Mouse (Mus musculus) neural tube, embryonic 13.5 days (tissue): ENCODE measurements around the gene Dlg2. TPM values are rescaled to one million over a fixed set of nuclear protein-coding genes. Genes with fewer than 3 reads are reported as not detected.

ENCODE experiments used
- ATAC-seq: fragments of 200-750 bp; cut with Nextera tagmentation; 2 replicates; pipeline ENCODE4 v1.8.0; 2017; ENCODE audit warnings: low read depth, mild to moderate bottlenecking, moderate TSS enrichment, moderate library complexity
- H3K27ac ChIP-seq: fragments of 300-500 bp; sonication (generic); replicated peaks from 2 replicates; pipeline ENCODE4 v1.5.1; 2015; ENCODE audit warnings: moderate library complexity, mild to moderate bottlenecking, inconsistent platforms
- H3K27me3 ChIP-seq: fragments of 300-500 bp; sonication (generic); 2 replicates; pipeline ENCODE4 v1.6.1; 2015; ENCODE audit warnings: mild to moderate bottlenecking, inconsistent platforms
- H3K36me3 ChIP-seq: fragments of 300-500 bp; sonication (generic); 2 replicates; pipeline ENCODE4 v1.6.1; 2015; ENCODE audit warnings: mild to moderate bottlenecking, inconsistent platforms
- H3K4me1 ChIP-seq: fragments of 300-500 bp; sonication (generic); replicated peaks from 2 replicates; pipeline ENCODE4 v1.6.1; 2015; ENCODE audit warnings: inconsistent platforms
- H3K4me2 ChIP-seq: fragments of 300-500 bp; sonication (generic); 2 replicates; pipeline ENCODE4 v1.6.1; 2015; ENCODE audit warnings: inconsistent platforms, mild to moderate bottlenecking, moderate library complexity
- H3K4me3 ChIP-seq: fragments of 300-500 bp; sonication (generic); 2 replicates; pipeline ENCODE4 v1.5.1; 2015; ENCODE audit warnings: mild to moderate bottlenecking, inconsistent platforms
- H3K9ac ChIP-seq: fragments of 300-500 bp; sonication (generic); 2 replicates; pipeline ENCODE4 v1.6.1; 2015; ENCODE audit warnings: moderate library complexity, mild to moderate bottlenecking, inconsistent platforms
- H3K9me3 ChIP-seq: fragments of 300-500 bp; sonication (generic); 2 replicates; pipeline ENCODE4 v1.6.1; 2016; ENCODE audit warnings: inconsistent platforms
- WGBS: fragments of 180-500 bp; shearing (Covaris S2); methylation state at CpG from one replicate; pipeline ENCODE4 v1.1.7; 2015; 5-methylcytosine and 5-hydroxymethylcytosine counted together
- polyA plus RNA-seq: library from polyadenylated mRNA; unstranded; fragments of >200 nt; fragmentation: Nextera tagmentation; extraction: Ambion mirVana; gene quantifications from 2 replicates; pipeline ENCODE4 v1.2.1, GENCODE M21; 2015

Gene Dlg2
- polyA plus RNA-seq, 1 experiment from 2014 or later, result 13.9 TPM

- Histone ChIP-seq H3K36me3 (no peaks in the 10 kb centered on the region), H3K4me3 (no peak overlapping the region), H3K27me3 (no peaks in the 10 kb centered on the region), H3K9me3 (no peaks in the 10 kb centered on the region), H3K27ac (no peak overlapping the region), H3K9ac (no peak overlapping the region), H3K4me2 (no peak overlapping the region), H3K4me1 (0 out of 2 replicates have a peak, but pooled peaks cover 7% of the 10 kb centered on the region)
- ATAC-seq, result no peak
- 87% methylated on average over 3 of the region's 3 CpGs for WGBS
Observed at GRCm38 (mm10) chr7:91785871-91786270, 1309.4 kb downstream of the Dlg2 start.

- Histone ChIP-seq H3K9ac (no peak overlapping the region), H3K36me3 (no peaks in the 10 kb centered on the region), H3K27me3 (no peaks in the 10 kb centered on the region), H3K4me2 (no peak overlapping the region), H3K9me3 (no peaks in the 10 kb centered on the region), H3K4me3 (no peak overlapping the region), H3K4me1 (no peaks in the 10 kb centered on the region), H3K27ac (no peak overlapping the region)
- no peak for ATAC-seq
- WGBS, result 77% methylated on average over 4 of the region's 4 CpGs
Observed at GRCm38 (mm10) chr7:91790949-91791564, 1314.6 kb downstream of the Dlg2 start.

- no peak for ATAC-seq
- Histone ChIP-seq H3K9me3 (no peaks in the 10 kb centered on the region), H3K4me3 (no peak overlapping the region), H3K36me3 (no peaks in the 10 kb centered on the region), H3K4me1 (no peaks in the 10 kb centered on the region), H3K4me2 (no peak overlapping the region), H3K27ac (no peak overlapping the region), H3K9ac (no peak overlapping the region), H3K27me3 (no peaks in the 10 kb centered on the region)
- 28% methylated on average over 4 of the region's 4 CpGs for WGBS
Observed at GRCm38 (mm10) chr7:91806632-91807031, 1330.2 kb downstream of the Dlg2 start.

GRCm38 (mm10) chr7:91810774-91811173 lies 1334.3 kb downstream of the Dlg2 start:
- Histone ChIP-seq H3K4me3 (no peak overlapping the region), H3K27ac (no peak overlapping the region), H3K4me1 (no peaks in the 10 kb centered on the region), H3K9ac (no peak overlapping the region), H3K27me3 (no peaks in the 10 kb centered on the region), H3K9me3 (no peaks in the 10 kb centered on the region), H3K4me2 (no peak overlapping the region), H3K36me3 (no peaks in the 10 kb centered on the region)
- WGBS, result 35% methylated on average over 2 of the region's 2 CpGs
- ATAC-seq, result no peak

- no peak for ATAC-seq
- H3K27ac ChIP-seq, result no peak overlapping the region
- H3K9me3 ChIP-seq, result no peaks in the 10 kb centered on the region
- H3K36me3 ChIP-seq, result no peaks in the 10 kb centered on the region
- no peak overlapping the region for H3K9ac ChIP-seq
- no peak overlapping the region for H3K4me3 ChIP-seq
- H3K4me1 ChIP-seq, result no peaks in the 10 kb centered on the region
- WGBS, result 49% methylated on average over 1 of the region's 1 CpGs
- no peak overlapping the region for H3K4me2 ChIP-seq
- no peaks in the 10 kb centered on the region for H3K27me3 ChIP-seq
Observed at GRCm38 (mm10) chr7:91818004-91818403, 1341.5 kb downstream of the Dlg2 start.

- 74% methylated on average over 5 of the region's 5 CpGs for WGBS
- Histone ChIP-seq H3K27ac (no peak overlapping the region), H3K4me1 (no peaks in the 10 kb centered on the region), H3K9me3 (no peaks in the 10 kb centered on the region), H3K36me3 (no peaks in the 10 kb centered on the region), H3K4me3 (no peak overlapping the region), H3K9ac (no peak overlapping the region), H3K27me3 (no peaks in the 10 kb centered on the region), H3K4me2 (no peak overlapping the region)
- no peak for ATAC-seq
Observed at GRCm38 (mm10) chr7:91832207-91832606, 1355.7 kb downstream of the Dlg2 start.

- 78% methylated on average over 1 of the region's 1 CpGs for WGBS
- Histone ChIP-seq H3K9me3 (no peaks in the 10 kb centered on the region), H3K27me3 (no peaks in the 10 kb centered on the region), H3K27ac (no peak overlapping the region), H3K4me2 (no peak overlapping the region), H3K4me3 (no peak overlapping the region), H3K9ac (no peak overlapping the region), H3K36me3 (no peaks in the 10 kb centered on the region), H3K4me1 (no peaks in the 10 kb centered on the region)
- no peak for ATAC-seq
Observed at GRCm38 (mm10) chr7:91845723-91846122, 1369.3 kb downstream of the Dlg2 start.

GRCm38 (mm10) chr7:91849364-91849763 lies 1372.9 kb downstream of the Dlg2 start:
- no peaks in the 10 kb centered on the region for H3K4me1 ChIP-seq
- H3K27ac ChIP-seq, result no peak overlapping the region
- no peak overlapping the region for H3K4me3 ChIP-seq
- H3K9ac ChIP-seq, result no peak overlapping the region
- no peaks in the 10 kb centered on the region for H3K27me3 ChIP-seq
- no peaks in the 10 kb centered on the region for H3K9me3 ChIP-seq
- no peak for ATAC-seq
- H3K36me3 ChIP-seq, result no peaks in the 10 kb centered on the region
- H3K4me2 ChIP-seq, result no peak overlapping the region

- H3K4me3 ChIP-seq, result no peak overlapping the region
- no peaks in the 10 kb centered on the region for H3K4me1 ChIP-seq
- no peak overlapping the region for H3K9ac ChIP-seq
- no peaks in the 10 kb centered on the region for H3K36me3 ChIP-seq
- H3K27ac ChIP-seq, result no peak overlapping the region
- no peaks in the 10 kb centered on the region for H3K9me3 ChIP-seq
- 66% methylated on average over 4 of the region's 4 CpGs for WGBS
- H3K4me2 ChIP-seq, result no peak overlapping the region
- no peak for ATAC-seq
- H3K27me3 ChIP-seq, result no peaks in the 10 kb centered on the region
Observed at GRCm38 (mm10) chr7:91853653-91854052, 1377.2 kb downstream of the Dlg2 start.

- H3K9ac ChIP-seq, result no peak overlapping the region
- no peaks in the 10 kb centered on the region for H3K27me3 ChIP-seq
- no peak for ATAC-seq
- no peak overlapping the region for H3K4me3 ChIP-seq
- no peak overlapping the region for H3K4me2 ChIP-seq
- WGBS, result 97% methylated on average over 2 of the region's 2 CpGs
- no peaks in the 10 kb centered on the region for H3K36me3 ChIP-seq
- no peaks in the 10 kb centered on the region for H3K9me3 ChIP-seq
- H3K4me1 ChIP-seq, result no peaks in the 10 kb centered on the region
- no peak overlapping the region for H3K27ac ChIP-seq
Observed at GRCm38 (mm10) chr7:91856931-91857330, 1380.5 kb downstream of the Dlg2 start.

- ATAC-seq, result peak; percentile 96
- H3K4me1 ChIP-seq, result peaks cover 11% of the 10 kb centered on the region
- H3K4me2 ChIP-seq, result no peak overlapping the region
- peak overlapping the region; percentile 65; the same call in 1 of the 2 replicates for H3K27ac ChIP-seq
- H3K4me3 ChIP-seq, result no peak overlapping the region
- 37% methylated on average over 5 of the region's 5 CpGs for WGBS
- no peaks in the 10 kb centered on the region for H3K36me3 ChIP-seq
- no peaks in the 10 kb centered on the region for H3K27me3 ChIP-seq
- no peaks in the 10 kb centered on the region for H3K9me3 ChIP-seq
- no peak overlapping the region for H3K9ac ChIP-seq
Observed at GRCm38 (mm10) chr7:91862806-91863531, 1386.5 kb downstream of the Dlg2 start.

GRCm38 (mm10) chr7:91868919-91869318 lies 1392.4 kb downstream of the Dlg2 start:
- Histone ChIP-seq H3K36me3 (no peaks in the 10 kb centered on the region), H3K4me3 (no peak overlapping the region), H3K4me2 (no peak overlapping the region), H3K4me1 (no peaks in the 10 kb centered on the region), H3K9me3 (no peaks in the 10 kb centered on the region), H3K27me3 (no peaks in the 10 kb centered on the region), H3K27ac (no peak overlapping the region), H3K9ac (no peak overlapping the region)
- WGBS, result 87% methylated on average over 1 of the region's 1 CpGs
- no peak for ATAC-seq

- 70% methylated on average over 1 of the region's 1 CpGs for WGBS
- no peak overlapping the region for H3K4me2 ChIP-seq
- no peak overlapping the region for H3K4me3 ChIP-seq
- H3K27ac ChIP-seq, result no peak overlapping the region
- no peaks in the 10 kb centered on the region for H3K4me1 ChIP-seq
- H3K9me3 ChIP-seq, result no peaks in the 10 kb centered on the region
- ATAC-seq, result no peak
- H3K27me3 ChIP-seq, result no peaks in the 10 kb centered on the region
- H3K36me3 ChIP-seq, result no peaks in the 10 kb centered on the region
- no peak overlapping the region for H3K9ac ChIP-seq
Observed at GRCm38 (mm10) chr7:91876831-91877230, 1400.4 kb downstream of the Dlg2 start.
